7 mouse cellular contexts compared by ENCODE assay signal in genomic region chr12:99392944-99393866, GRCm38 (mm10).
DNase-seq lines count a peak whose midpoint lies in the region; ATAC-seq and TF ChIP-seq lines count a peak whose summit lies in the region.

No protein-coding gene starts in this region.

- peak overlapping the region; percentile 86 for H3K9ac ChIP-seq in embryonic facial prominence, embryonic 13.5 days
- H3K9ac ChIP-seq in limb, embryonic 14.5 days (ENCODE audit: low read depth, low read length, severe bottlenecking): peak overlapping the region; percentile 88
- H3K9ac ChIP-seq in midbrain, embryonic 16.5 days (ENCODE audit: low read depth, low read length): peak overlapping the region; percentile 81

- H3K4me2 ChIP-seq in embryonic facial prominence, embryonic 13.5 days: peak overlapping the region; percentile 79
- H3K4me2 ChIP-seq in limb, embryonic 14.5 days (replicated peaks; ENCODE audit: low read depth, low read length, severe bottlenecking): peak overlapping the region; percentile 73
- H3K4me2 ChIP-seq in midbrain, embryonic 16.5 days (ENCODE audit: low read length): peak overlapping the region; percentile 88

- H3K9me3 ChIP-seq in embryonic facial prominence, embryonic 13.5 days: peaks cover 3% of the 10 kb centered on the region; the same call in 1 of the 2 replicates
- no peaks in the 10 kb centered on the region for H3K9me3 ChIP-seq in limb, embryonic 14.5 days (ENCODE audit: control insufficient read depth, low read length)
- H3K9me3 ChIP-seq in midbrain, embryonic 16.5 days (replicated peaks; ENCODE audit: control insufficient read depth, low read length, poor library complexity, severe bottlenecking): no peaks in the 10 kb centered on the region

- WGBS in embryonic facial prominence, embryonic 13.5 days: under 1% methylated on average over 69 of the region's 71 CpGs
- under 1% methylated on average over 59 of the region's 71 CpGs for WGBS in limb, embryonic 14.5 days
- WGBS in midbrain, embryonic 16.5 days: under 1% methylated on average over 51 of the region's 71 CpGs
- under 1% methylated on average over 66 of the region's 71 CpGs for WGBS in spleen, adult 2 months

- peak; percentile 80 for ATAC-seq in embryonic facial prominence, embryonic 13.5 days (ENCODE audit: insufficient number of reproducible peaks, insufficient read depth, low FRiP score, low TSS enrichment, low read depth)
- ATAC-seq in limb, embryonic 14.5 days (ENCODE audit: low FRiP score, low read depth): peak; percentile 79
- peak; percentile 85 for ATAC-seq in midbrain, embryonic 16.5 days

- peaks cover 8% of the 10 kb centered on the region for H3K36me3 ChIP-seq in embryonic facial prominence, embryonic 13.5 days
- H3K36me3 ChIP-seq in limb, embryonic 14.5 days (ENCODE audit: control insufficient read depth, insufficient read depth, low read length): peaks cover 7% of the 10 kb centered on the region
- H3K36me3 ChIP-seq in midbrain, embryonic 16.5 days (ENCODE audit: control insufficient read depth, insufficient read depth, low read length): peaks cover 2% of the 10 kb centered on the region; the same call in 1 of the 2 replicates
- H3K36me3 ChIP-seq in spleen, adult 2 months (ENCODE audit: control insufficient read depth, insufficient read depth, low read length): peaks cover 6% of the 10 kb centered on the region

- H3K4me3 ChIP-seq in embryonic facial prominence, embryonic 13.5 days: peak overlapping the region; percentile 94
- peak overlapping the region; percentile 87 for H3K4me3 ChIP-seq in limb, embryonic 14.5 days (replicated peaks; ENCODE audit: low read length)
- peak overlapping the region; percentile 89 for H3K4me3 ChIP-seq in midbrain, embryonic 16.5 days (ENCODE audit: low read depth, low read length)
- peak overlapping the region; percentile 91 for H3K4me3 ChIP-seq in spleen, adult 2 months (ENCODE audit: extremely low read depth, insufficient read depth, insufficient read length)

- H3K4me1 ChIP-seq in embryonic facial prominence, embryonic 13.5 days: peaks cover 26% of the 10 kb centered on the region
- H3K4me1 ChIP-seq in limb, embryonic 14.5 days (ENCODE audit: control insufficient read depth, insufficient read depth, low read length): peaks cover 5% of the 10 kb centered on the region
- H3K4me1 ChIP-seq in midbrain, embryonic 16.5 days (ENCODE audit: control insufficient read depth, insufficient read depth, low read length): peaks cover 16% of the 10 kb centered on the region
- H3K4me1 ChIP-seq in spleen, adult 2 months (ENCODE audit: control insufficient read depth, insufficient read depth, insufficient read length): peaks cover 7% of the 10 kb centered on the region

- TF ChIP-seq POLR2A in limb, embryonic 14.5 days (IDR thresholded peaks at IDR 0.05; ENCODE audit: borderline replicate concordance, extremely low read depth, insufficient read depth, insufficient read length): 0 out of 2 replicates have a peak, but pooled peaks have one; percentile 12
- no peak for TF ChIP-seq POLR2A in spleen, adult 2 months (IDR thresholded peaks at IDR 0.05; ENCODE audit: low read depth, low read length)

- peak; percentile 90 to 95 for DNase-seq in adrenal gland, postnatal 36 days
- DNase-seq in heart, adult 8-10 months (ENCODE audit: low spot score): peak; percentile 85
- DNase-seq in kidney, adult 8-10 months: peak; percentile 83 to 89
- peak; percentile 81 for DNase-seq in limb, embryonic 14.5 days (ENCODE audit: low spot score)
- peak; percentile 80 to 83 for DNase-seq in spleen, adult 2 months (ENCODE audit: low read depth in 1 of 2, low spot score in 2 of 2)

- H3K27me3 ChIP-seq in embryonic facial prominence, embryonic 13.5 days: no peaks in the 10 kb centered on the region
- H3K27me3 ChIP-seq in limb, embryonic 14.5 days (ENCODE audit: control insufficient read depth, insufficient read depth, low read length): no peaks in the 10 kb centered on the region
- no peaks in the 10 kb centered on the region; the same call in 1 of the 2 replicates for H3K27me3 ChIP-seq in midbrain, embryonic 16.5 days (ENCODE audit: control insufficient read depth, insufficient read depth, low read depth, low read length)
- H3K27me3 ChIP-seq in spleen, adult 2 months (ENCODE audit: control insufficient read depth, insufficient read depth, low read length): no peaks in the 10 kb centered on the region

- TF ChIP-seq CTCF in spleen, adult 2 months (IDR thresholded peaks at IDR 0.05; ENCODE audit: extremely low read depth, insufficient read depth, insufficient read length, insufficient replicate concordance): no peak

- peak overlapping the region; percentile 96 for H3K27ac ChIP-seq in embryonic facial prominence, embryonic 13.5 days
- peak overlapping the region; percentile 94 for H3K27ac ChIP-seq in limb, embryonic 14.5 days (replicated peaks; ENCODE audit: low read depth, low read length)
- H3K27ac ChIP-seq in midbrain, embryonic 16.5 days (ENCODE audit: low read length): peak overlapping the region; percentile 90
- H3K27ac ChIP-seq in spleen, adult 2 months (ENCODE audit: insufficient read depth, low read length): peak overlapping the region; percentile 94

Comparison
In these comparisons a context has a peak if more than half of its experiments do, and no peak if none do; other contexts are left out.
1. Peak in every context shown above with its lines: DNase-seq, ATAC-seq, H3K4me3 ChIP-seq and H3K27ac ChIP-seq.